Mouse (Mus musculus): ENCODE results near the gene Rtn2. TPM values are rescaled to one million over a fixed set of nuclear protein-coding genes. Genes with fewer than 3 reads are reported as not detected.

Rtn2 gene
- polyA plus RNA-seq, 1 experiment from 2014 or later, result 26.1 TPM

DNA sequence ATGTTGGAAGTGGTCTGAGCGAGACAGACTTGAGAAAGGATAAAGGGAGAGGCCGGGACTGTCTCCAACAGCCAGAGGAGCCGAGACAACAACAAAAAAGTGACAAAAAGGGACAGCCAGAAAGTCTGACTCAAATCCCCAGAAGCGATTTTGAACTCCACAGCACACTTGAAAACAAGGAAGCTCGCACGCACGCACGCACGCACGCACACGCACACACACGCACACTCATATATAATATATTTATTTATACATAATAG, 20.6 kb downstream of the Rtn2 start:
- H3K4me1 ChIP-seq, result peaks cover 42% of the 10 kb centered on the region
- H3K27ac ChIP-seq (replicated peaks), result no peak overlapping the region
- H3K36me3 ChIP-seq, result no peaks in the 10 kb centered on the region
- H3K4me3 ChIP-seq, result no peak overlapping the region
- WGBS, result 75% methylated on average over 12 of the region's 12 CpGs
- H3K9ac ChIP-seq, result no peak overlapping the region; the same call in 1 of the 2 replicates
- H3K9me3 ChIP-seq, result no peaks in the 10 kb centered on the region
- H3K27me3 ChIP-seq (replicated peaks), result peaks cover 62% of the 10 kb centered on the region
- no peak for ATAC-seq (ENCODE audit: extremely low read depth, insufficient number of reproducible peaks, low FRiP score, low TSS enrichment)
- no peak overlapping the region for H3K4me2 ChIP-seq

DNA sequence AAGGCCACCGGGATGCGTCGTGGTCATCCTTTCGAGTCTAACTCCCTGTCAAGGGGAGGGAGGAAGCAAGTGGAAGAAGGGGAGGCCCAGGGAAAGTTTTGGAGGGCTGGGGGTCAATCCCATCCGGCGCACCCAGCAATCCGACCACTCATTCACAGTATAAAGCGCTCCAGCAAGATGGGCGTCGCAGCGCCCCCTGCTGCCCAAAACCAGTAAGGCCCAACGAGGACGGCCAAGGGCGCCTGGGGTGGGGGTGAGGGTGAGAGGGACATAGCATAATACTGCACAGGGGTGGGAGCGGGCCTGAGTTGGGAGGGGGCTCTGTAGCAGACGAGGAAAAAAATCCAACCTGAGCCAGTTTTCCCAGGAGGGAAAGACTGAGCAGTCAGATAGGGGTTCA, 21.3 kb downstream of the Rtn2 start:
- Histone ChIP-seq H3K36me3 (no peaks in the 10 kb centered on the region), H3K27me3 (replicated peaks) (peaks cover 62% of the 10 kb centered on the region), H3K4me2 (peak overlapping the region; percentile 77), H3K9me3 (no peaks in the 10 kb centered on the region), H3K27ac (replicated peaks) (no peak overlapping the region), H3K9ac (peak overlapping the region; percentile 47), H3K4me3 (peak overlapping the region; percentile 52), H3K4me1 (peaks cover 44% of the 10 kb centered on the region)
- no peak for ATAC-seq (ENCODE audit: extremely low read depth, insufficient number of reproducible peaks, low FRiP score, low TSS enrichment)
- whole genome bisulfite sequencing, result under 1% methylated on average over 16 of the region's 16 CpGs

DNA sequence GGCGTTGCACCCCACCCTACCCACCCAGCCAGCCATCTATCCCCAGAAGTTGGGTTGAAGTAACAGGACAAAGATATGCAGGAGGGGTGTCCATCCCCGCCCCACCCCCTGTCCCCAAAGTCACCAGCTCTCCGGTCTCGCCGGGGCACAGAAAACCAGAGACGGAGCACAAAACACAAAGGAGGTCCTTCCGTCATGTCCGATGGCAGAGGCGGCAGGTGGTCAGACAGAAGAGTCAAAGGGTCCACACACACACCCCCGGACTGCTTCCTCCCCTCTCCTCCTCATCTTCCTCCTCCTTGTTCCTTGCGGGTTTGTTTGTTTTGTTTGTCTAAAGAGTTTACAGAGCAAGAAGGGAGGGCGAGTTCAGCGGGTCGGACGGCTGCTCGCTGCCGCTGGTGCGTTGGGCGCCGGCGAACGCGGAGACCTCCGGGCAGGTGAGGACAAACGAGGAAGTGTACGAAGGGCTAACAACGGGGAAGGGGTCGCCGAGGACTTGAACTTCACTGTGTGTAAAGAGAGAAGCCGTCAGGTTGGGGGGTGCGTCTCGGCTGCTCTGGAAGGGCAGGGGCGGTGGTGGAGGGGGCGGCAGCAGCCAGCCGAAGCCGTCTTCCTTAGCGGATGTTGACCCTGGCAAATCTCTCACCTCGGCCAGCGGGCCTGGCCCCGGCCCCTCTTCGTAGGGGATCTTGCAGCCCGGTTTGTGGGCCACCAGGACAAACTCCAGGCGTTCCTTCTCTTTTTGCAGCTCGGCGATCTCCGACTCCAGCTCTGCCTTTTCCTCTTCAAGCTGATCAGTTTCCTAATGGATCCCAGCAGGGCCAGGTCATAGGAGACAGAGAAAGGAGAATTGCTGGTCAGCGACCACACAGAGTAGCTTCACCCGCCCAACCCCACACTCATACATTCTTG, 22.3 kb downstream of the Rtn2 start:
- no peaks in the 10 kb centered on the region for H3K9me3 ChIP-seq
- H3K4me2 ChIP-seq, result peak overlapping the region; percentile 77
- H3K27ac ChIP-seq (replicated peaks), result no peak overlapping the region
- no peaks in the 10 kb centered on the region for H3K36me3 ChIP-seq
- WGBS, result 3% methylated on average over 48 of the region's 48 CpGs
- ATAC-seq (ENCODE audit: extremely low read depth, insufficient number of reproducible peaks, low FRiP score, low TSS enrichment), result no peak
- H3K27me3 ChIP-seq (replicated peaks), result peaks cover 62% of the 10 kb centered on the region
- H3K9ac ChIP-seq, result peak overlapping the region; percentile 73
- H3K4me1 ChIP-seq, result peaks cover 49% of the 10 kb centered on the region
- peak overlapping the region; percentile 52 for H3K4me3 ChIP-seq

DNA sequence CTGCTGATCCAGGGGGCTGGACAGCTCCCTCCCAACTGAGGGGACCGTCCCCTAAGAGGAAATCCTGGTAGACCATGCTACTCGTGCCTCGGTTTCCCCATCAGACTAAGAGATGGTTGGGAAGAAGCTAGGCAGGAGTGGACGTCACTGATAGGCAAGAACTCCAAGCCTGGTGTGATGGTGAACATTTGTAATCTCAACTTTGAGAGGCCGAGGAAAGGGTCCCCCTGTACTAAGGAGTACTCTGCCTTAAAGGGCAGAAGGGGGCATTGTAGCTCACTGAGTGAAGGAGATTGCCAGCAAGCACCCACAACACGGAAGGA, 22.9 kb downstream of the Rtn2 start:
- no peaks in the 10 kb centered on the region for H3K9me3 ChIP-seq
- H3K4me3 ChIP-seq, result peak overlapping the region; percentile 52
- peak overlapping the region; percentile 77 for H3K4me2 ChIP-seq
- peaks cover 62% of the 10 kb centered on the region for H3K27me3 ChIP-seq (replicated peaks)
- H3K36me3 ChIP-seq, result no peaks in the 10 kb centered on the region
- ATAC-seq (ENCODE audit: extremely low read depth, insufficient number of reproducible peaks, low FRiP score, low TSS enrichment), result no peak
- peak overlapping the region; percentile 73 for H3K9ac ChIP-seq
- no peak overlapping the region for H3K27ac ChIP-seq (replicated peaks)
- peaks cover 49% of the 10 kb centered on the region for H3K4me1 ChIP-seq
- 9% methylated on average over 6 of the region's 6 CpGs for WGBS

DNA sequence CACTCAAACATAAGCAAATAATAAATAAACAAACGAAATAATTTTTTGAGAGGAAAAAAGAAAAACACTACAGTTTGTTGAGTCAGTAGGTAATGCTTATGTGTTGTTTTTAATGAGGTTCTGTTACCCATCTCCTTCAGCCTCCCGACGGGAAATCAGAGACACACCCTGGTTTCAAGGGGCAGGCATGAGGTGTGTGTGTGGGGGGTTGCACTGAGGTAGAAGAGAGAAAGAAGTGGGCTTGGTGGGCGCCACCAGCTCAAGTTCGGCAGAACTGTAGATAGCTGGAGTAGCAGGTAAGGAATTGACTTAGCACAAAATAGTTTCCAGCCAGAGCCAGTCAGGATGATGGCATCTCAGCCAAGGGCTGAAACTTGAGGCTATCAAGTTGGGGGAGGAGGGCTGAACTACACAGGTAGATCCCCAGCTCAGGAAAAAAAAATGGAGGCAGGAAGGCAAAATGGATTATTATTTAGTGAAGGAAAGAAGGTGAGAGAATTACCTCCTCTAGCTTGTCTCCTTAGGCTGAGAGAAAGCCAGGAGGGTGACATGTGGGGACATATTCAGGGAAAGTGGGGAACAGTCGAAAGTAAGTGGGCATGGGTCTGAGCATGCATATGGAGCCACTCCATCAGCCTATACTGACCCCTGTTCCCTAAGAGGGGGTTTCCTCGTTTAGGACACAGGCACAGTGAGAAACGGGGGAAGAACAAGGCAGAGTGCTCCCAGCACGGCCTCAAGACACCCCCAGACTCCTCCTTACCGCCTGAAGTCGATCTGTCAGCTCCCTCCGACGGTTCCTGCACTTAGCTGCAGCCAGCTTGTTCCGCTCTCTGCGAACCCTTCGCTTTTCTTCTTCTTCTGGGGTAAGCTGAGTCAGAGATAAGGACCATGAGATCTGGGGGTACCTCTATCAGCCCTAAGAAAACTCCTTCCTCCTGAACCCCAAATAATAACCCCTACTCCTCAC, 23.7 kb downstream of the Rtn2 start:
- WGBS, result 46% methylated on average over 16 of the region's 16 CpGs
- H3K27me3 ChIP-seq (replicated peaks), result peaks cover 62% of the 10 kb centered on the region
- H3K36me3 ChIP-seq, result no peaks in the 10 kb centered on the region
- H3K4me1 ChIP-seq, result peaks cover 51% of the 10 kb centered on the region
- H3K4me3 ChIP-seq, result no peak overlapping the region
- no peaks in the 10 kb centered on the region for H3K9me3 ChIP-seq
- H3K9ac ChIP-seq, result peak overlapping the region; percentile 42; the same call in 1 of the 2 replicates
- H3K4me2 ChIP-seq, result no peak overlapping the region
- H3K27ac ChIP-seq (replicated peaks), result no peak overlapping the region
- no peak for ATAC-seq (ENCODE audit: extremely low read depth, insufficient number of reproducible peaks, low FRiP score, low TSS enrichment)

DNA sequence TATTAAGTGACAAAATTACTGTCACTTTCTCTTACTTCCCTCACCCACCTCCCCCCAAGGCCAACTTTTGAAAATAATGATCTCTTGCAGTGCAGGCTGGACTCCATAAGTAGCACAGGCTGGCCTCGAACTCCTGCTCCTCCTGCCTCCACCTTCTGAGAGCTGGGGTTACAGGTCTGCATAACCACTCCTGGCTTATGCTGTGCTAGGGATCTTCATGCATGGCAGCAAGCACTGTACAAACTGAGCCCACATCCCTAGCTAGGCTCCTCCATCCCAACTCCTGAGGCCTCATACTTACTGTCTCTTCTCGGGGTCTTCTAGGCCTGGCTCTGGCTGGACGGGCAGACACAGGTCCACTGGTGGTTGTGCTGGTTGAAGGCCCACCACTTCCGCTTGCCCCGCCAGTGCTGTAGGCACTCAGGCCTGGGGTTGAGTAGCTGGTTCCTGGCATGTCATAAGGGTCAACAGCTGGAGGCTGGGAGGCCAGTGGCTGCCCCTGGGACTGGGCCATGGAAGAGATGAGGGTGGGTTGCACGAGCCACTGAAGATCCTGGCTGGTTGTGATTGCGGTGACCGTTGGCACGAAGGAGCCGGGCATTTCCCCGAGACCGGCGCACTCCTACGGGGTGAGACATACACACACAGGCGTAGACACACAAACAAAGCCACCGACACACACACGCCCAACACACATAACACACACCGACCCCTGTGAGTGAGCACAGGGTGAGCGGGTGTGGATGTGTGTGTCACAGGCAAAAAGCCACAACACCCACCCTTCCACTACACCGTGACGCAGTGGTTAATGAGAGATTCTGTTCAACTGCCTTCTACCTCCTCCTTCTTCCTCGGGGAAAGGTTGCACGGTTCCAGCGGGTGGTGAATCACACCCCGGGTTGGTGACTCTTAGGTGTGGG, 24.7 kb downstream of the Rtn2 start:
- 64% methylated on average over 25 of the region's 25 CpGs for WGBS
- Histone ChIP-seq H3K4me1 (peaks cover 42% of the 10 kb centered on the region), H3K4me3 (peak overlapping the region; percentile 68; the same call in 1 of the 2 replicates), H3K4me2 (peak overlapping the region; percentile 100), H3K27ac (replicated peaks) (no peak overlapping the region), H3K9me3 (no peaks in the 10 kb centered on the region), H3K27me3 (replicated peaks) (peaks cover 58% of the 10 kb centered on the region), H3K9ac (no peak overlapping the region), H3K36me3 (no peaks in the 10 kb centered on the region)
- ATAC-seq (ENCODE audit: extremely low read depth, insufficient number of reproducible peaks, low FRiP score, low TSS enrichment), result no peak

DNA sequence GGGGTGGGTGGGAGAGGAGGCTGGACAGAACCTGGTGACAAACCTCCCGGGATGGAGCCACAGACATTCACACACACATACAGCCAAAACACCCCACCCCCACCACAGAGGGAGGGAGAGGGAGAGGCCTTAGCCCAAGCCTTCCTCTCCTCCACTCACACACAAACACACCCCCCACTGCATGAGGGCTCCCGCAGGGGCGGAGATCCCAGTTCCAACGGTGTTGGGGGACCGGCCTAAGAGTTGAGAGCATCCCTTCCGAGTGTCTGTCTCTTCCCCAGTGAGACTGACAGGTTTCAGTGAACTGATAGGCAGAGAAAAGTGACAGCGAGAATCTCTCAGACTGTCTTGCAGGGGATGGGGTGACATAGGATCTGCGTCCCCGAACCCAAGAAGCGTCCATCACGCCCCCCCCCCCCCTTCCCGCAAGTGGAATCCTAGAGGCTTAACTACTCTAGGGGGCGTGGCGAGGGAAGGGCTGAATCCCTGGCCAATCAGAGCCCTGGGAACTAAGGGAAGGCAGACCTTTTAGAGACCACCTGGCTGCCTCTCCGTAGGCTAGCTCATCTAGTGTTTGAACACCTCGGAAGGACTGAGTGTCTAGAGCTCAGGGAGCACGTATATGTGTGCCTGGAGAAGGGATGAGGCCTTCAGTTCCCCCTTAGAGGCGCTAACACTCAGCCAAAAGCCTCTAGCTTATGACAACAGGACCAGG, 25.5 kb downstream of the Rtn2 start:
- under 1% methylated on average over 18 of the region's 18 CpGs for WGBS
- ATAC-seq (ENCODE audit: extremely low read depth, insufficient number of reproducible peaks, low FRiP score, low TSS enrichment), result peak; percentile 15; the same call in 1 of the 2 replicates
- Histone ChIP-seq H3K4me1 (peaks cover 42% of the 10 kb centered on the region), H3K27me3 (replicated peaks) (peaks cover 53% of the 10 kb centered on the region), H3K4me2 (peak overlapping the region; percentile 100), H3K27ac (replicated peaks) (peak overlapping the region; percentile 78), H3K36me3 (no peaks in the 10 kb centered on the region), H3K9me3 (no peaks in the 10 kb centered on the region), H3K4me3 (peak overlapping the region; percentile 68), H3K9ac (peak overlapping the region; percentile 78)

DNA sequence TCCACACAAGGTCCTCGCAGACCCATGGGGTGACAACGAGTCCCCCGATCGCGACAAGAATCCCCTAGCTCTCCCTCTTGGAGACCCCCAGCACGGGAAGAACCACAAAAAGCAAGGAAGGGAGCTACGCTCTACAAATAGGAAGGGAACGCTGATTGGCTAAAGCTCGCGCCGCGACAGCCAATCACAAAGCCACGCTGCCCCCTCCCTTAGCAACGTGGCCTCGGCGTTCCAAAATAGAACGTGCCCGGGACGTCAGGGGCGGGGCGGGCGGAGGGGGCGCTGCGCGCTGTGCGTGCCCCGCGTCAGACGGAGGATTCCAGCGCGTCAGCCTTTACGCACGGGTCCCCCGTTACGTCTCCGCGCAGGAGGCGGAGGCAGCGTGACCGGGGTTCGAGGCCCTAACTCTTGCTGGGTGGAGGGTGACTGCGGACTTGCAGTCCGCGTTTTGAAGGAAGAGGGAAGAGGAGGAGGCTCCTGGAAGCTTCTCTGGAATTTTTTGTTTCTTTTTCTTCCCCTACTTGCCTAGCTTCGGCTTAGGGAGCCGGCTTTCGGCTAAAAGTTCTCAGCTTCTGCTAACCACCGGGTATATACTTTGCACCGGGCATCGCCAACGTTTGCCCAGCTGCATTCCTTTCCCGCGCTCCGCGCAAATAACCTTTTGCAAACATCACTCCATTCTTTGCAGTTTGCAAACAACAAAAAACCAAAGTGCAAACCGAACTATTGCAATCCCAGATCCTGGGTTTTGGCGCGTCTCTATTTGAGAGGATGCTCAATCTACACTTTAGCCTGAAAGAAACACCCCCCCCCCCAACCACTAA, 26.2 kb downstream of the Rtn2 start:
- Histone ChIP-seq H3K27ac (replicated peaks) (peak overlapping the region; percentile 78), H3K4me2 (peak overlapping the region; percentile 100), H3K9ac (peak overlapping the region; percentile 81), H3K4me1 (peaks cover 38% of the 10 kb centered on the region), H3K36me3 (no peaks in the 10 kb centered on the region), H3K4me3 (peak overlapping the region; percentile 68), H3K9me3 (no peaks in the 10 kb centered on the region), H3K27me3 (replicated peaks) (peaks cover 52% of the 10 kb centered on the region)
- under 1% methylated on average over 58 of the region's 58 CpGs for WGBS
- peak; percentile 75 for ATAC-seq (ENCODE audit: extremely low read depth, insufficient number of reproducible peaks, low FRiP score, low TSS enrichment)

DNA sequence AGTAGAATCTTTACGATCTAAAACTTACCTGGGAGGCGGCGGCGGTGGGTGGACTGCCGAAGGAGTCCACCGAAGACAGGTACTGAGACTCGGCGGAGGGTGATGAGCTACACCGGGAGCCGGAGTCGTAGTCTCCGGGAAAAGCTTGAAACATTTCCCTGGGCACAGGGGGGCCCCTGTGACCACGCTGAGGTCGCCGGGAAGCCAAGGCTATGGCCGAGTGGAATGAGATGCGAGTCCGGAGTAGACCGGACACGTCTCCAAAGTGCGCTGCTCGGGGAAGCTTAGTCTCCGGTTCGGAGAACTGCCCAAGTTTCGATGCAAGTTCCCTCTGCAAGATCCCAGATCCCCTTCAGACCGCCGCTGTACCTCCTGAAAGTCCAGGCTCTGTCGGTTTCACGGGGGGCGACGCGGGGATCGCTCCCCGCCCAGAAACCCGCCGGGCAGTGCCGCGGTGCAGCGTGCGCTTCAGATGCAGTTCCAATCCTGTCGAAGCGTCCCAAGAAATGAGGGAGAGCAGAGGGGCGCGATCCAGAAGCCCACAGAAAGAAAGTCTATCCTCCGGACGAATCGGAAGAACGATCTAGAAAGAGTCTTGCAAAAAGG, 27.0 kb downstream of the Rtn2 start:
- Histone ChIP-seq H3K4me2 (peak overlapping the region; percentile 100), H3K27ac (replicated peaks) (no peak overlapping the region), H3K9me3 (no peaks in the 10 kb centered on the region), H3K27me3 (replicated peaks) (peaks cover 52% of the 10 kb centered on the region), H3K36me3 (no peaks in the 10 kb centered on the region), H3K4me1 (peaks cover 31% of the 10 kb centered on the region), H3K9ac (peak overlapping the region; percentile 81), H3K4me3 (peak overlapping the region; percentile 68)
- ATAC-seq (ENCODE audit: extremely low read depth, insufficient number of reproducible peaks, low FRiP score, low TSS enrichment), result no peak
- WGBS, result under 1% methylated on average over 48 of the region's 48 CpGs

Measured in heart, embryonic 13.5 days (tissue).